Mouse (Mus musculus) C2C12 (cell line): ENCODE measurements around the gene Exoc4.

Experiments
- CTCF ChIP-seq: IDR thresholded peaks from one replicate; pipeline ENCODE4 v1.5.1; 2011; ENCODE audit not compliant: control insufficient read depth, insufficient read depth, insufficient read length
- MAX ChIP-seq: IDR thresholded peaks from one replicate; pipeline ENCODE4 v1.6.1; 2011; ENCODE audit warnings: mild to moderate bottlenecking, control low read depth
- MYOD1 ChIP-seq: IDR thresholded peaks from one replicate; pipeline ENCODE4 v1.6.1; 2011; ENCODE audit warnings: low read depth; ENCODE audit not compliant: control insufficient read depth, insufficient read length

DNA sequence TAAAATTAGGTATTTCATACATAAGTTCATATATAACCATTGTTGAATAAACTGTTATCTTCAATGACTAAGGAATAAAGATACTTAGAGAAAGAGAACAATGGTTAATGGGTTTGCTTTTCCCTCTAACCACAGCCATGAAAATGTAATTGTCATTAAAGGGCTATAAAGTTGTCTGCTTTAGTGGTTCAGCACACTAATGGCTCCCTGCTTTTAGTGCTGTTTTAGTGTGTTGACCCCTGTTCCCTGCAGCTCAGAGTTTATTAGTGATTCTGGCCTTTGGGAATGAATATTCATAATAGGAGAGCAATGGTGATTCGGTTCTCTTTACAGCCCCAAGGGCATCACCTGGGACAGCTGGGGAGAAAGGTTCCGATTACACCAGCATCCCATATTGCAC, 483.3 kb downstream of the Exoc4 start:
- TF ChIP-seq MAX = no peak
- TF ChIP-seq CTCF = no peak
- no peak for TF ChIP-seq MYOD1
